Mouse (Mus musculus): ENCODE measurements around the gene Tmem63a. TPM values are rescaled to one million over a fixed set of nuclear protein-coding genes. Genes with fewer than 3 reads are reported as not detected.
"Not testable (repeated sequence)": the region's sequence is repeated elsewhere in the genome, so short reads cannot be mapped to it uniquely, and the experiment has no call there.

The Tmem63a gene
- polyA plus RNA-seq, 1 experiment from 2014 or later, result 7.5 TPM

DNA sequence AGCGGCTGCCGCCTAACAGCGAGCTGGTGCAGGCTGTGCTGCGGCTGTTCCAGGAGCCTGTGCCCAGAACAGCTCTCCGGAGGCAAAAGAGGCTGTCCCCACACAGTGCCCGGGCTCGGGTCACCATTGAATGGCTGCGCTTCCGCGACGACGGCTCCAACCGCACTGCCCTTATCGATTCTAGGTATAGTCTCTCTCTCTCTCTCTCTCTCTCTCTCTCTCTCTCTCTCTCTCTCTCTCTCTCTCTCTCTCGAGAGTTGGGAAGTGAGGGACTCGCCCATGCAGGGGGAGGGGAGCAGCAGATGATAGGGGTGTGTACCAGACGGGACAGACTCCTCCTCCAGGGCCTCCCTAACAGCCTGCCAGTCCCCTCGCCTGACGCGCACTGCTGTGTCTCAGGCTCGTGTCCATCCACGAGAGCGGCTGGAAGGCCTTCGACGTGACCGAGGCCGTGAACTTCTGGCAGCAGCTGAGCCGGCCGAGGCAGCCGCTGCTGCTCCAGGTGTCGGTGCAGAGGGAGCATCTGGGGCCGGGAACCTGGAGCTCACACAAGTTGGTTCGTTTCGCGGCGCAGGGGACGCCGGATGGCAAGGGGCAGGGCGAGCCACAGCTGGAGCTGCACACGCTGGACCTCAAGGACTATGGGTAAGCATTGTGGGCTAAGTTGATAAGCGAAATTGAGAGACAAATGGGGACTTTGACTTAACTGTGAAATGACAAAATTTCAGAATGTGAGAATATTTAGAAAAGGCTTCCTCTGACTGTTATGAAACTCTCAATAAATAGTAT is 5.3 kb upstream of the Tmem63a start:
- H3K36me3 ChIP-seq (ENCODE audit: control insufficient read depth, insufficient read depth, low read length); H3K4me1 ChIP-seq (ENCODE audit: control insufficient read depth, insufficient read depth, low read length); H3K9me3 ChIP-seq (ENCODE audit: control insufficient read depth, low read length); H3K27ac ChIP-seq (ENCODE audit: low read depth, low read length): not testable (repeated sequence)
- WGBS, result 3% methylated on average over 33 of the region's 41 CpGs
- Histone ChIP-seq H3K9ac (ENCODE audit: low read depth, low read length) (0 out of 2 replicates have a peak overlapping the region, but pooled peaks have one; percentile 18), H3K4me3 (ENCODE audit: low read length) (peak overlapping the region; percentile 26), H3K4me2 (replicated peaks; ENCODE audit: low read depth, low read length) (peak overlapping the region; percentile 37), H3K27me3 (ENCODE audit: control insufficient read depth, insufficient read depth, low read length) (peaks cover 46% of the 10 kb centered on the region)
- peak; percentile 86 for ATAC-seq (ENCODE audit: low FRiP score, low TSS enrichment)

DNA sequence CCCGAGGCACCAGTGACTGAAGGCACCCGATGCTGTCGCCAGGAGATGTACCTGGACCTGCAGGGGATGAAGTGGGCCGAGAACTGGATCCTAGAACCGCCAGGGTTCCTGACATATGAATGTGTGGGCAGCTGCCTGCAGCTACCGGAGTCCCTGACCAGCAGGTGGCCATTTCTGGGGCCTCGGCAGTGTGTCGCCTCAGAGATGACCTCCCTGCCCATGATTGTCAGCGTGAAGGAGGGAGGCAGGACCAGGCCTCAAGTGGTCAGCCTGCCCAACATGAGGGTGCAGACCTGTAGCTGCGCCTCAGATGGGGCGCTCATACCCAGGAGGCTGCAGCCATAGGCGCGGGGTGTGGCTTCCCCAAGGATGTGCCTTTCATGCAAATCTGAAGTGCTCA is 4.5 kb upstream of the Tmem63a start:
- not testable (repeated sequence) for H3K4me1 ChIP-seq (ENCODE audit: control insufficient read depth, insufficient read depth, low read length); H3K27ac ChIP-seq (ENCODE audit: low read depth, low read length); ATAC-seq (ENCODE audit: low FRiP score, low TSS enrichment); H3K4me2 ChIP-seq (replicated peaks; ENCODE audit: low read depth, low read length); H3K4me3 ChIP-seq (ENCODE audit: low read length); H3K36me3 ChIP-seq (ENCODE audit: control insufficient read depth, insufficient read depth, low read length); H3K9me3 ChIP-seq (ENCODE audit: control insufficient read depth, low read length); H3K9ac ChIP-seq (ENCODE audit: low read depth, low read length)
- WGBS, result 25% methylated on average over 13 of the region's 13 CpGs
- peaks cover 46% of the 10 kb centered on the region for H3K27me3 ChIP-seq (ENCODE audit: control insufficient read depth, insufficient read depth, low read length)

DNA sequence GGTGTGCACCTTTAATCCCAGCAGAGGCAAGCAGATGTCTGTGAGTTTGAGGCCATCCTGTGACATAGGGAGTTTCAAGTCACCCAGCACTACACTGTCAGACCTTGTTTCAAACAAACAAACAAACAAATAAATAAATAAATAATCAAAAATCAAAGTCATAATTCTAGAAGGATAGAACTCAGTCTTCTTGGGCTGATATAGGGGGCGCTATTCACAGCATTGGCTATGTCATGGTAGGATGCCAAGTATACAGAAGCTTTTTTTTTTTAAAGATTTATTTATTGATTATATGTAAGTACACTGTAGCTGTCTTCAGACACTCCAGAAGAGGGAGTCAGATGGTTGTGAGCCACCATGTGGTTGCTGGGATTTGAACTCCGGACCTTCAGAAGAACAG is 3.4 kb upstream of the Tmem63a start:
- not testable (repeated sequence) for H3K9ac ChIP-seq (ENCODE audit: low read depth, low read length); H3K27ac ChIP-seq (ENCODE audit: low read depth, low read length); H3K9me3 ChIP-seq (ENCODE audit: control insufficient read depth, low read length); H3K4me3 ChIP-seq (ENCODE audit: low read length); ATAC-seq (ENCODE audit: low FRiP score, low TSS enrichment); H3K36me3 ChIP-seq (ENCODE audit: control insufficient read depth, insufficient read depth, low read length); H3K4me2 ChIP-seq (replicated peaks; ENCODE audit: low read depth, low read length)
- Histone ChIP-seq H3K4me1 (ENCODE audit: control insufficient read depth, insufficient read depth, low read length) (0 out of 2 replicates have a peak, but pooled peaks cover 11% of the 10 kb centered on the region), H3K27me3 (ENCODE audit: control insufficient read depth, insufficient read depth, low read length) (peaks cover 46% of the 10 kb centered on the region)
- WGBS, result 82% methylated on average over 2 of the region's 2 CpGs

DNA sequence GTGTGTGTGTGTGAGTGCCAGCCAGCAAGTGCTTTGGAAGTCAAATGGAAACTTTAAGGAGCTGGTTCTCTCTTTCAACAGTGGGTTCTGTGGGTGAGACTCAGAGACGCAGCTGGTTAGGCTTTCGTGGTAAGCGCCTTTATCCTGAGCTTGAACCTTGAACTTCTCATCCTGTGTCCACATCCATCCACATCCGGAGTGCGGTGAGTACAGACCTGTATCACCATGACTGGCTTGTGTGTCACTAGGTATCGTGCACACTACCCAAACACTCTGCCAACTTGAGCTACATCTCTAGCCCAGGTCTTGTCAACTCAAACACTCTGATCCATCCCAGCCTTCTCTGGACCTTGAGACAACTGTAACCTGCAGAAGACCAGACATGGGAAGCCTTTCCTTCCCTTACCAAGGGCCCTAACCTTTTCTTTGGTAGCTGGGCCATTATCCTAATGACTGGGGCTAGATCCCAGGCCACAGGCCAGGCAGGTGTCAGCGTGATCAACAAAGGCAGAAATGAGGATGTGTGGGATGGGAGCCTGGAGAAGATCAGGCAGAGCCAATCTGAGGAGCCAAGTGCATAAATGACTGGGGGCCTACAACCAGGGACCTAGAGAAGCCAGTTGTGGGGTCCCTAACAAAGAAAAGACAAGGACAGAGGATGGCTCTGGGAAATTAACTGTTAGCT is 1.2 kb upstream of the Tmem63a start:
- H3K9ac ChIP-seq (ENCODE audit: low read depth, low read length), result no peak overlapping the region
- H3K4me1 ChIP-seq (ENCODE audit: control insufficient read depth, insufficient read depth, low read length), result peaks cover 16% of the 10 kb centered on the region; the same call in 1 of the 2 replicates
- no peak for ATAC-seq (ENCODE audit: low FRiP score, low TSS enrichment)

DNA sequence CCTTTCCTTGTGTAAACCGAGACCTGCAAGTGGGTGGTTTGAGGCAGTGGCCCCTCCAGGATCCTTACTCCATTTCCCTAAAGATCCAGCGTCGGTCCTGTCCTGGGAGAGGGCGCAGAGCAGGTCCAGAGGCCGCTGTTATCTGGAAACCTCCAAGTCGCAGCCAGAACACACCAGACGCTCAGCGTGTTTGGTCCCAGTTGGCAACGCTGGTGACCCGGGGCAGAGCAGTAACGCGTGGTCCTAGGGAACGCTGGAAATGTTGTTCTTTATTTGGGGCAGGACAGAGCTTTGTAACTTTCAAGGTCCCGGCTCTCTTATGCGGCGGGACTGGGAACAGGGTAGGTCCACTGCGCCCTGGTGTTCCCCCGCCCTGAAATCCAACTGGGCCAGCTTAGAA is 418 bp upstream of the Tmem63a start:
- Histone ChIP-seq H3K4me2 (replicated peaks; ENCODE audit: low read depth, low read length) (peak overlapping the region; percentile 93), H3K4me3 (ENCODE audit: low read length) (peak overlapping the region; percentile 84), H3K4me1 (ENCODE audit: control insufficient read depth, insufficient read depth, low read length) (peaks cover 18% of the 10 kb centered on the region; the same call in 1 of the 2 replicates), H3K36me3 (ENCODE audit: control insufficient read depth, insufficient read depth, low read length) (no peaks in the 10 kb centered on the region), H3K27me3 (ENCODE audit: control insufficient read depth, insufficient read depth, low read length) (peaks cover 22% of the 10 kb centered on the region; the same call in 1 of the 2 replicates), H3K27ac (ENCODE audit: low read depth, low read length) (no peak overlapping the region), H3K9me3 (ENCODE audit: control insufficient read depth, low read length) (no peaks in the 10 kb centered on the region), H3K9ac (ENCODE audit: low read depth, low read length) (peak overlapping the region; percentile 75)
- 3% methylated on average over 18 of the region's 18 CpGs for WGBS
- ATAC-seq (ENCODE audit: low FRiP score, low TSS enrichment), result peak; percentile 6; the same call in 1 of the 2 replicates

More for the DNA sequence above, 1.2 kb upstream of the Tmem63a start:
- H3K27me3 ChIP-seq (ENCODE audit: control insufficient read depth, insufficient read depth, low read length), result peaks cover 25% of the 10 kb centered on the region
- no peaks in the 10 kb centered on the region for H3K36me3 ChIP-seq (ENCODE audit: control insufficient read depth, insufficient read depth, low read length)
- no peaks in the 10 kb centered on the region for H3K9me3 ChIP-seq (ENCODE audit: control insufficient read depth, low read length)
- no peak overlapping the region for H3K4me3 ChIP-seq (ENCODE audit: low read length)
- H3K27ac ChIP-seq (ENCODE audit: low read depth, low read length), result no peak overlapping the region
- WGBS, result 77% methylated on average over 7 of the region's 7 CpGs
- H3K4me2 ChIP-seq (replicated peaks; ENCODE audit: low read depth, low read length), result no peak overlapping the region

DNA sequence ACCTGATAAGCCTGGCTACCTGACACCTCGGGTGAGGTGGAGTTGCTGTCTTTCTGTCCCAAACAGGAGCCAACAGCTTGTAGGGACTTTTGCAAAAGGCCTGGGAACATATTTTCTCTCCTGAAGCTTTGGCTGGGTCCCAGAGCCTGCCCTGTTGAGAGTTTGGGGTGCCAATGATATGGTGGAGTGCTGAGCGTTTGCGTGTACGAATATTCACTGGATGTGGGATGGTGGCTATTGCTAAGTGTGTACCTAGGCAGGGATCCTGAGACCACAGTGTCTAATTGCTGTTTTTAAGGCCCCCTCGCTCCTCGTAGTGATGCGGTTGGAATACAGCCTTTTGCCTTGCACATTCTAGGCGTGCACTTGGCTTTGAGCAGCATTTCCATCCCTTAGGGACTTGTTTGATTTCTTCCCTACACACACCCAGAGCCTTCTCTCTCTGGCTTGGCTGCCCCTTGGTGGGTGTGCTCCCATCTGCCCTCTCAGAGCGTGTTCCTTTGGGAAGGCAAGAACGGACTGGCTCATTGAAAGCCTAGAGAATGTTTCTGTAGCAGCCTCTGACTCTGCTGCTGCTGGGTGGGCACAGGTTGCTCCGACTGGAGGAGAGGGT is 994 bp downstream of the Tmem63a start:
- Histone ChIP-seq H3K9me3 (ENCODE audit: control insufficient read depth, low read length) (no peaks in the 10 kb centered on the region), H3K4me3 (ENCODE audit: low read length) (peak overlapping the region; percentile 84), H3K36me3 (ENCODE audit: control insufficient read depth, insufficient read depth, low read length) (no peaks in the 10 kb centered on the region), H3K27me3 (ENCODE audit: control insufficient read depth, insufficient read depth, low read length) (peaks cover 11% of the 10 kb centered on the region; the same call in 1 of the 2 replicates), H3K4me2 (replicated peaks; ENCODE audit: low read depth, low read length) (peak overlapping the region; percentile 93), H3K4me1 (ENCODE audit: control insufficient read depth, insufficient read depth, low read length) (peaks cover 18% of the 10 kb centered on the region; the same call in 1 of the 2 replicates), H3K27ac (ENCODE audit: low read depth, low read length) (no peak overlapping the region), H3K9ac (ENCODE audit: low read depth, low read length) (peak overlapping the region; percentile 75; the same call in 1 of the 2 replicates)
- no peak for ATAC-seq (ENCODE audit: low FRiP score, low TSS enrichment)
- 55% methylated on average over 11 of the region's 11 CpGs for WGBS

DNA sequence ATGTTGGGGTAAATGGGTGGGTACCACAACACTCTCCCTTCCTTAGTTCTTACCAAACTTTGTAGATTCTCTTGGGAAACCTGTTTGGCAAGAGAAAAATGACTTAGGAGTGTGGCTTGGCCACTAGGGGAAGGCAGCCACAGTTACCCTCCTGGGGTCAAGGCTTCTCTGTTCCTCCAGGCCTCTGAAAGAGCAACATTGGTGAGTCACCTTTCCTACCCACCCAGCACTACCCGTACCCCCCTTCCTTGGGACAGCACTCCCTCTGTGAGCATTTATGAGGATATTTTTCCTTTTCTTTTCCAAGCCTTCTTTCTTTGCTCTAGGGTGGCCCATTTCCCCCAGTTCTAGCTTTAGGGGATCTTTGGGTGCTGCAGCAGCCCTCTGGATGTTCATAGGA is 1.8 kb downstream of the Tmem63a start:
- H3K27me3 ChIP-seq (ENCODE audit: control insufficient read depth, insufficient read depth, low read length), result peaks cover 11% of the 10 kb centered on the region; the same call in 1 of the 2 replicates
- H3K4me3 ChIP-seq (ENCODE audit: low read length), result no peak overlapping the region
- H3K9ac ChIP-seq (ENCODE audit: low read depth, low read length), result no peak overlapping the region
- peaks cover 18% of the 10 kb centered on the region; the same call in 1 of the 2 replicates for H3K4me1 ChIP-seq (ENCODE audit: control insufficient read depth, insufficient read depth, low read length)
- no peak overlapping the region for H3K27ac ChIP-seq (ENCODE audit: low read depth, low read length)
- ATAC-seq (ENCODE audit: low FRiP score, low TSS enrichment), result no peak
- H3K36me3 ChIP-seq (ENCODE audit: control insufficient read depth, insufficient read depth, low read length), result no peaks in the 10 kb centered on the region
- no peaks in the 10 kb centered on the region for H3K9me3 ChIP-seq (ENCODE audit: control insufficient read depth, low read length)
- no peak overlapping the region for H3K4me2 ChIP-seq (replicated peaks; ENCODE audit: low read depth, low read length)
- 53% methylated on average over 1 of the region's 1 CpGs for WGBS

DNA sequence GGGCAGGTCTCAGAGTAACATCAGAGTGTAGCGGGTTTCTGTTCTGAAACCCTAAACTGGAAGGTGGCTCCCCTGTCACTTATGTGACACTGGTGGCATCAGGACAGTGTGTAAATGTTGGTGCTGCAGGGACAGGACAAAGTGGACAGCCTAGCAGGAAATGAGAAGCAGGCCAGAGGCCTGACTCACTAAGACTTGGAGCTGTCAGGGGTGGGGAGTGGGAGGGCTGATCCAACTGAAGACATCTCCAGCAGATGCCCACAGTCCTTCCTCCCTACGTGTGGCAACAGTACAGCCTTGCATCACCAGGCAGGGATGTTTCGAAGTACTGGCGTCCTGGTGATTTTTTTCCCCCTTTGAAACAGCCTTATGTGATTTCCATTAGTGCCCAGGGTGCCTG is 2.4 kb downstream of the Tmem63a start:
- H3K4me3 ChIP-seq (ENCODE audit: low read length), result no peak overlapping the region
- H3K27ac ChIP-seq (ENCODE audit: low read depth, low read length), result no peak overlapping the region
- no peak overlapping the region for H3K4me2 ChIP-seq (replicated peaks; ENCODE audit: low read depth, low read length)
- no peak overlapping the region for H3K9ac ChIP-seq (ENCODE audit: low read depth, low read length)
- H3K36me3 ChIP-seq (ENCODE audit: control insufficient read depth, insufficient read depth, low read length), result no peaks in the 10 kb centered on the region
- no peaks in the 10 kb centered on the region for H3K9me3 ChIP-seq (ENCODE audit: control insufficient read depth, low read length)
- WGBS, result 87% methylated on average over 4 of the region's 4 CpGs
- ATAC-seq (ENCODE audit: low FRiP score, low TSS enrichment), result no peak
- H3K4me1 ChIP-seq (ENCODE audit: control insufficient read depth, insufficient read depth, low read length), result peaks cover 18% of the 10 kb centered on the region; the same call in 1 of the 2 replicates
- H3K27me3 ChIP-seq (ENCODE audit: control insufficient read depth, insufficient read depth, low read length), result peaks cover 11% of the 10 kb centered on the region; the same call in 1 of the 2 replicates

All from kidney, embryonic 14.5 days (tissue).